Mouse (Mus musculus): ENCODE data around the gene Olfr288. TPM values are rescaled to one million over a fixed set of nuclear protein-coding genes. Genes with fewer than 3 reads are reported as not detected.
A peak's percentile ranks its signal among the peaks of the same experiment; 100 is the strongest.

Olfr288 gene
- total and polyA plus RNA-seq, 2 experiments from 2014 or later = not detected

- H3K36me3 ChIP-seq (ENCODE audit: insufficient read depth) = no peaks in the 10 kb centered on the region
- no peak for ATAC-seq
- no peaks in the 10 kb centered on the region for H3K27me3 ChIP-seq (ENCODE audit: insufficient read depth, low read length)
- H3K9ac ChIP-seq = no peak overlapping the region
- TF ChIP-seq CTCF (IDR thresholded peaks at IDR 0.05; ENCODE audit: low read depth) = no peak
- H3K4me3 ChIP-seq (ENCODE audit: low read depth, low read length) = no peak overlapping the region
- no peaks in the 10 kb centered on the region for H3K9me3 ChIP-seq (ENCODE audit: low read length)
- H3K27ac ChIP-seq (ENCODE audit: low read depth, low read length) = no peak overlapping the region
- H3K4me2 ChIP-seq (ENCODE audit: low read depth) = no peak overlapping the region
- WGBS = 85% methylated on average over 4 of the region's 4 CpGs
- no peak for DNase-seq
- no peaks in the 10 kb centered on the region for H3K4me1 ChIP-seq (ENCODE audit: insufficient read depth)
Measured at GRCm38 (mm10) chr15:98155944-98156343, 39.4 kb downstream of the Olfr288 start.

GRCm38 (mm10) chr15:98155272-98155671 is 40.1 kb downstream of the Olfr288 start:
- no peaks in the 10 kb centered on the region for H3K27me3 ChIP-seq (ENCODE audit: insufficient read depth, low read length)
- H3K4me2 ChIP-seq (ENCODE audit: low read depth) = no peak overlapping the region
- no peak overlapping the region for H3K27ac ChIP-seq (ENCODE audit: low read depth, low read length)
- H3K9ac ChIP-seq = no peak overlapping the region
- no peaks in the 10 kb centered on the region for H3K9me3 ChIP-seq (ENCODE audit: low read length)
- H3K36me3 ChIP-seq (ENCODE audit: insufficient read depth) = no peaks in the 10 kb centered on the region
- 96% methylated on average over 5 of the region's 5 CpGs for WGBS
- H3K4me1 ChIP-seq (ENCODE audit: insufficient read depth) = no peaks in the 10 kb centered on the region
- no peak overlapping the region for H3K4me3 ChIP-seq (ENCODE audit: low read depth, low read length)
- DNase-seq (no peak), ATAC-seq (no peak)
- no peak for TF ChIP-seq CTCF (IDR thresholded peaks at IDR 0.05; ENCODE audit: low read depth)

- Histone ChIP-seq H3K27me3 (ENCODE audit: insufficient read depth, low read length) (no peaks in the 10 kb centered on the region), H3K4me3 (ENCODE audit: low read depth, low read length) (no peak overlapping the region), H3K36me3 (ENCODE audit: insufficient read depth) (no peaks in the 10 kb centered on the region), H3K4me2 (ENCODE audit: low read depth) (no peak overlapping the region), H3K27ac (ENCODE audit: low read depth, low read length) (no peak overlapping the region), H3K9ac (no peak overlapping the region), H3K4me1 (ENCODE audit: insufficient read depth) (no peaks in the 10 kb centered on the region), H3K9me3 (ENCODE audit: low read length) (no peaks in the 10 kb centered on the region)
- ATAC-seq = no peak
- TF ChIP-seq CTCF (IDR thresholded peaks at IDR 0.05; ENCODE audit: low read depth) = no peak
- WGBS = 81% methylated on average over 3 of the region's 3 CpGs
- DNase-seq = no peak
Measured at GRCm38 (mm10) chr15:98154631-98155030, 40.7 kb downstream of the Olfr288 start.

GRCm38 (mm10) chr15:98154146-98154545 is 41.2 kb downstream of the Olfr288 start:
- H3K27ac ChIP-seq (ENCODE audit: low read depth, low read length) = no peak overlapping the region
- H3K36me3 ChIP-seq (ENCODE audit: insufficient read depth) = no peaks in the 10 kb centered on the region
- DNase-seq = no peak
- no peak overlapping the region for H3K9ac ChIP-seq
- H3K4me1 ChIP-seq (ENCODE audit: insufficient read depth) = no peaks in the 10 kb centered on the region
- H3K4me2 ChIP-seq (ENCODE audit: low read depth) = no peak overlapping the region
- TF ChIP-seq CTCF (IDR thresholded peaks at IDR 0.05; ENCODE audit: low read depth) = no peak
- H3K9me3 ChIP-seq (ENCODE audit: low read length) = no peaks in the 10 kb centered on the region
- no peak overlapping the region for H3K4me3 ChIP-seq (ENCODE audit: low read depth, low read length)
- no peaks in the 10 kb centered on the region for H3K27me3 ChIP-seq (ENCODE audit: insufficient read depth, low read length)
- no peak for ATAC-seq
- WGBS = 60% methylated on average over 4 of the region's 4 CpGs

GRCm38 (mm10) chr15:98153625-98154024 is 41.7 kb downstream of the Olfr288 start:
- TF ChIP-seq CTCF (IDR thresholded peaks at IDR 0.05; ENCODE audit: low read depth) = peak; percentile 66
- H3K36me3 ChIP-seq (ENCODE audit: insufficient read depth) = no peaks in the 10 kb centered on the region
- DNase-seq (peak; percentile 67), ATAC-seq (peak; percentile 54; the same call in 1 of the 2 replicates)
- H3K4me1 ChIP-seq (ENCODE audit: insufficient read depth) = no peaks in the 10 kb centered on the region
- no peak overlapping the region for H3K27ac ChIP-seq (ENCODE audit: low read depth, low read length)
- no peak overlapping the region for H3K4me3 ChIP-seq (ENCODE audit: low read depth, low read length)
- H3K9ac ChIP-seq = no peak overlapping the region
- 33% methylated on average over 3 of the region's 3 CpGs for WGBS
- no peak overlapping the region for H3K4me2 ChIP-seq (ENCODE audit: low read depth)
- no peaks in the 10 kb centered on the region for H3K27me3 ChIP-seq (ENCODE audit: insufficient read depth, low read length)
- H3K9me3 ChIP-seq (ENCODE audit: low read length) = no peaks in the 10 kb centered on the region

- DNase-seq (no peak), ATAC-seq (no peak)
- Histone ChIP-seq H3K9ac (no peak overlapping the region), H3K27ac (ENCODE audit: low read depth, low read length) (no peak overlapping the region), H3K4me1 (ENCODE audit: insufficient read depth) (no peaks in the 10 kb centered on the region), H3K36me3 (ENCODE audit: insufficient read depth) (no peaks in the 10 kb centered on the region), H3K4me2 (ENCODE audit: low read depth) (no peak overlapping the region), H3K9me3 (ENCODE audit: low read length) (no peaks in the 10 kb centered on the region), H3K27me3 (ENCODE audit: insufficient read depth, low read length) (no peaks in the 10 kb centered on the region), H3K4me3 (ENCODE audit: low read depth, low read length) (no peak overlapping the region)
- 48% methylated on average over 7 of the region's 7 CpGs for WGBS
- no peak for TF ChIP-seq CTCF (IDR thresholded peaks at IDR 0.05; ENCODE audit: low read depth)
Measured at GRCm38 (mm10) chr15:98152916-98153315, 42.4 kb downstream of the Olfr288 start.

- Histone ChIP-seq H3K4me2 (ENCODE audit: low read depth) (no peak overlapping the region), H3K27ac (ENCODE audit: low read depth, low read length) (no peak overlapping the region), H3K36me3 (ENCODE audit: insufficient read depth) (no peaks in the 10 kb centered on the region), H3K9ac (no peak overlapping the region), H3K4me1 (ENCODE audit: insufficient read depth) (peaks cover 5% of the 10 kb centered on the region; the same call in 1 of the 2 replicates), H3K4me3 (ENCODE audit: low read depth, low read length) (no peak overlapping the region), H3K9me3 (ENCODE audit: low read length) (no peaks in the 10 kb centered on the region), H3K27me3 (ENCODE audit: insufficient read depth, low read length) (no peaks in the 10 kb centered on the region)
- DNase-seq (no peak), ATAC-seq (no peak)
- WGBS = 72% methylated on average over 10 of the region's 10 CpGs
- TF ChIP-seq CTCF (IDR thresholded peaks at IDR 0.05; ENCODE audit: low read depth) = no peak
Measured at GRCm38 (mm10) chr15:98149166-98149602, 46.2 kb downstream of the Olfr288 start.
